Mouse (Mus musculus): ENCODE data around the gene Olfr282.
A peak's percentile ranks its signal among the peaks of the same experiment; 100 is the strongest.
"Not testable (repeated sequence)": the region's sequence is repeated elsewhere in the genome, so short reads cannot be mapped to it uniquely, and the experiment has no call there.

Olfr282 gene

GRCm38 (mm10) chr15:98430925-98431324 lies at the start of gene Olfr282:
TSS of gene Olfr282 (plus strand) at chr15:98431225.
- not testable (repeated sequence) for DNase-seq (ENCODE audit: low spot score)

GRCm38 (mm10) chr15:98387621-98388020 lies 43.4 kb upstream of the Olfr282 start:
- peak; percentile 36 for DNase-seq (ENCODE audit: low spot score)

DNA sequence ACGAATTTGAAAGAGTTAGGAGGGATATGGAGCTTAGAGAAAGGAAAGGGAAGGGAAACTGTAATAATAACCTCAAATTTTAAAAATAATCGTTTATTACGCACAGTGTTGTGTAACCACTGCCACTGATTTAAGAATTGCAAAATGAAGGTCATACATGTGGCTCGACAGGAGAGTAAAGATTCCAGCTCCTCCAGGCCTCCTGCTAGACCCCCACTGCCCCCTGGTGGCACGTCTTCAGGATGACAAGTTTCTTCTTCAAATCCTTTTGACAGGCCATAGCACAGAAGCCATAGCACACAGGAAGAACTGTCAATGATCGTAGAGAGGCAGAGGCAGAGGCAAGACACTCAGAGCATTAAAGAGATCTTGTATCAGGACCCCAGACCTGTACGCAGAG lies 41.2 kb upstream of the Olfr282 start:
- peak; percentile 83 for DNase-seq (ENCODE audit: low spot score)

- DNase-seq (ENCODE audit: low spot score): no peak
Observed at GRCm38 (mm10) chr15:98391081-98391902, 39.7 kb upstream of the Olfr282 start.

DNA sequence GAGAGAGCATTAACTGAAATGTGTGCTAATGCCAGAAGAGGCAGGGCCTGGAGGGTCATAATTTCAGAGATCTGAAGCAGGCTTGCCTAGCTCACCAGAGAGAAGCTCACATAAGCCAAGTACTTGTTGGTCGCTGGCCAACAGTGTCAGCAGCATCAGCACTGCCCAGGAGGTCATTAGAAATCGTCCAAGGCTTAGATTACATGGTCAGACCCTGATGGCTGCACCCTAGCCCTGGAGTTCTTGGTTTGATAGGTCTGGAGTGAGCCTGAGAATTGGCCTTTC lies 39.2 kb upstream of the Olfr282 start:
- no peak for DNase-seq (ENCODE audit: low spot score)

GRCm38 (mm10) chr15:98397136-98397535 lies 33.9 kb upstream of the Olfr282 start:
- DNase-seq (ENCODE audit: low spot score): no peak

DNA sequence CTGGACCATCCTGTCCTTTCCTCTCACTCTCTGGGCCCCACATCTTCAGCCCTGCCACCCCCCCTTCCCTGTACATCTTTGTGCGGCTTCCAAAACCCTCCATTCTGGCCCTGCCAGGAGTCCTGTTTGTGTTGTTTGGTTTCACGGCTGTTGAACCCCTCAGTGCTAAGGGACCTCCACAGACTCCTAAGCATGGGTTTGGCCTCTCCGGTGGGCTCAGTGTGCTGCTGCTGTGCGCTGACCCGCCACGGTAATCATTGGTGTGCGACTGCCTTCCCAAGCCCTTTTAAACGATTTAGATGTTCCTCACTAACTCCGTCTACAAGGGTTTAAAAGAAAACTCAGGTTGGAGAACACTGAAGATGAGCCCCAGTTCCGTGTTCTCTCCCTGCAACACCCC lies 28.7 kb upstream of the Olfr282 start:
- DNase-seq (ENCODE audit: low spot score): no peak

- peak; percentile 19 for DNase-seq (ENCODE audit: low spot score)
Observed at GRCm38 (mm10) chr15:98408406-98409060, 22.5 kb upstream of the Olfr282 start.

- no peak for DNase-seq (ENCODE audit: low spot score)
Observed at GRCm38 (mm10) chr15:98409635-98410034, 21.4 kb upstream of the Olfr282 start.

- no peak for DNase-seq (ENCODE audit: low spot score)
Observed at GRCm38 (mm10) chr15:98410249-98410648, 20.8 kb upstream of the Olfr282 start.

- DNase-seq (ENCODE audit: low spot score): no peak
Observed at GRCm38 (mm10) chr15:98415996-98416395, 15.0 kb upstream of the Olfr282 start.

- not testable (repeated sequence) for DNase-seq (ENCODE audit: low spot score)
Observed at GRCm38 (mm10) chr15:98416802-98417201, 14.2 kb upstream of the Olfr282 start.

DNA sequence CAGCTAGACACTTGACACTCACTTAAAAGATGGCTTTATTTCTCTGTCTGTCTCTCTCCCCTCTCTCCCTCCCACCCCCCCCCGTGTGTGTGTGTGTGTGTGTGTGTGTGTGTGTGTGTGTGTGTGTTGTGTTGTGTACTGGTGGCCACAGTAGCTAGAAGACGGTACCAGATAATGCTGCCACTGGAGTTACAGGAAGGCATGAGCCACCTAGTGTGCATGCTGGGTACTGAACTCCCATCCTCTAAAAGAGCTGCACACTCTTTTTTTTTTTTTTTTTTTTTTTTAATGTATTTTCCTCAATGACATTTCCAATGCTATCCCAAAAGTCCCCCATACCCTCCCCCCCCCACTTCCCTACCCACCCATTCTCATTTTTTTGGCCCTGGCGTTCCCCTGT lies 13.7 kb upstream of the Olfr282 start:
- peak; percentile 34 for DNase-seq (ENCODE audit: low spot score)

- no peak for DNase-seq (ENCODE audit: low spot score)
Observed at GRCm38 (mm10) chr15:98418096-98418495, 12.9 kb upstream of the Olfr282 start.

DNA sequence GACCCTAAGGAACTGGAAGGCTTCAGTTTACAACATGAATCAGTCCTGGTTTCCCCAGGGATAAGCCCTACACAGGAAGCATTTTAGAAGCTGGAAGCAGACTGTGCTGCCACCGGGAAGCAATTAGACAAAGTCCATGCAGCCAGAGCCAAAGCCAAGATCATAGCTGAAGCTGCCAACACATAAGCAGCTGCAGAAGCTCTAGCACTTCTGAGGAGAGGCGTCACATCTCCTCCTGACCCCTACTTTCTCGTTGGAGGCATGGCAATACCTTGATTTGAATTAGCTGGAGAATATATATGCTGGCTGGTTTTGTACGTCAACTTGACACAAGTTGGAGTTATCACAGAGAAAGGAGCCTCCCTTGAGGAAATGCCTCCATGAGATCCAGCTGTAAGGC lies 10.1 kb upstream of the Olfr282 start:
- DNase-seq (ENCODE audit: low spot score): no peak

GRCm38 (mm10) chr15:98424326-98424725 lies 6.7 kb upstream of the Olfr282 start:
- DNase-seq (ENCODE audit: low spot score): peak; percentile 22

DNA sequence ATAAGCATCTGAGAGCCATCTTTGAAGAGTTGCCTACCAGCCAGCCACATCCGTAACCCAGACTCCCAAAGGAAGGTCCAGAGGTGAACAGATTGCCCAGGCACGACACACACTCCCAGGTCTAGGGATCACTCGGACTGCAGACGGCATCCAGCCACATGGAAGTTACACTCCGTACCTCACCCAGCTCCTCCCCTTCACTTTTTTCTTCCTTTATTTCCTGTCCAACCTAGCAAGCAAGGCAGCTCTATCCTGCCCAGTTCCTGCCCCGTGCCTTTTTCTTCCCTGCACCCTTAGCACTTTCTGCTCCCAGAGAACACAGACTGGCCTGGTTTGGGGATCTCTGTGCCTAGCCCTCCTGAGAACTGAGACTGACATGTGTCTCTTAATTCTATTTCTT lies 6.3 kb upstream of the Olfr282 start:
- DNase-seq (ENCODE audit: low spot score): no peak

- no peak for DNase-seq (ENCODE audit: low spot score)
Observed at GRCm38 (mm10) chr15:98425188-98425587, 5.8 kb upstream of the Olfr282 start.

GRCm38 (mm10) chr15:98444561-98444960 lies 13.5 kb downstream of the Olfr282 start:
- no peak for DNase-seq (ENCODE audit: low spot score)

- peak; percentile 41 for DNase-seq (ENCODE audit: low spot score)
Observed at GRCm38 (mm10) chr15:98448521-98448920, 17.5 kb downstream of the Olfr282 start.

DNA sequence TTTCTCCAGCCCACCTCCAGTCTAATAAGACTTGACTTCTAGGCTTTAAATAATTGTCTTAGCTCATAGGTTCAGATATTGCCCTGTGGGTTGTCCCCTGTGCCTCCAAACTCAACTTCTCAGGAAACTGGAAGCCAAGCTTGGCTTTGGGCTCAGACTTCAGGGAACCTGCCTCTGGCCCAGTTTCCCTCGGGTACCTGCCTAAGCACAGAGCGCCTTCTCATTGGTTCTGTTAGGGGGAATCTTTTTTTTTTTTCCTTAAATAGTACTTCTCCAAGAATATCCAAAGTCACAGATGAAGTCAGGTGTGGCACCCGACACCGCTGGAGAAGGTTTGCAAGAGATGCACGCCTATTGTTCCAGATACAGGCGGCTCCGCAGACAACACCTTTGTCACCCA lies 21.3 kb downstream of the Olfr282 start, which contains the start of gene Olfr281:
TSS of gene Olfr281 (plus strand) at position 301 of the 400 bp plus-strand sequence.
- DNase-seq (ENCODE audit: low spot score): no peak

- DNase-seq (ENCODE audit: low spot score): no peak
Observed at GRCm38 (mm10) chr15:98469596-98469995, 38.6 kb downstream of the Olfr282 start, which contains the start of gene OR5BS1P. TSS of gene OR5BS1P (plus strand) at chr15:98469896.

DNA sequence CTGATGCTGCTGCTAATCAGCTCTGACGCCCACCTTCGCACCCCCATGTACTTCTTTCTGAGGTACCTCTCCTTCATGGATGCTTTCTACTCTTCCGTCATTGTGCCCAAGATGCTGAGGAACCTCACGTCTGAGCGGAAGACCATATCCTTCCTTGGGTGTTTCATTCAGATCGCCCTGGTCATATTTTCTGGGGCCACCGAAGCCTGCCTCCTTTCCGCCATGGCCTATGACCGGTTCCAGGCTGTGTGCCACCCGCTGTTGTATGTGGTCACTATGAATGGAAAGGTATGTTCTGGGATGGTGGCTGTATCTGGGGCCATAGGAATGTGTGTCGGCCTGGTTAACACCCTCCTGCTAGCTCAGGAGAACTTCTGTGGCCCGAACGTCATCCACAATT lies 40.5 kb downstream of the Olfr282 start:
- no peak for DNase-seq (ENCODE audit: low spot score)

DNA sequence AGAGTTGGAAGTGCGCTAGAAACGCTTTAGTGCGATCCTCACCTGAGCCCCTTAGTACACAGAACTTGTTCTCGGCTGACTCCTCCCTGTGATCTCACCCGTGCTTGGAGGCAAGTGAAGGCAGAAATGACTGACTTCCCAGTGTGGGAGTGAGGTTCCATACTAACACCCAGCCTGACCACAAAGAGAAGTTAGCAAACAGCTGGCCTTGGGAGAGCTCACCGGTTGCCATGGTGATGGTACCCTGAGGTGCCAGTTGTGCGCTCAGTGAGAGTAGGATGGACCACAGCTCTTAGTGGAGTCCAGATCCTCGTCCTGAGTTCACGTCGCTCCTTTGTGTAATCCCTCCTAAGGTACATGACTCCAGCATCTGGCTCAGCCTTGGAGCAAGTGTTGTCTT lies 43.9 kb downstream of the Olfr282 start:
- DNase-seq (ENCODE audit: low spot score): no peak

Measured in embryo, embryonic 10.5 days (tissue).